Mouse (Mus musculus) layer of hippocampus, adult 9-11 months (tissue): ENCODE results near the gene Gm13941.

ENCODE experiments used
- DNase-seq: peaks from one replicate; pipeline ENCODE4 v3.0.0; 2022

Gene Gm13941

GRCm38 (mm10) chr2:111105882-111106281 is at the start of gene Gm13941:
TSS of gene Gm13941 (minus strand) at chr2:111105982.
- DNase-seq, result no peak

GRCm38 (mm10) chr2:111152836-111153235 is 47.1 kb upstream of the Gm13941 start, which contains the start of gene Gm15130:
TSS of gene Gm15130 (minus strand) at chr2:111152936.
- no peak for DNase-seq

- DNase-seq, result no peak
Measured at GRCm38 (mm10) chr2:111135739-111136138, 30.0 kb upstream of the Gm13941 start.

GRCm38 (mm10) chr2:111058586-111059261 is 47.1 kb downstream of the Gm13941 start:
- no peak for DNase-seq
